Mouse (Mus musculus): ENCODE results near the gene Golga3.

DNA sequence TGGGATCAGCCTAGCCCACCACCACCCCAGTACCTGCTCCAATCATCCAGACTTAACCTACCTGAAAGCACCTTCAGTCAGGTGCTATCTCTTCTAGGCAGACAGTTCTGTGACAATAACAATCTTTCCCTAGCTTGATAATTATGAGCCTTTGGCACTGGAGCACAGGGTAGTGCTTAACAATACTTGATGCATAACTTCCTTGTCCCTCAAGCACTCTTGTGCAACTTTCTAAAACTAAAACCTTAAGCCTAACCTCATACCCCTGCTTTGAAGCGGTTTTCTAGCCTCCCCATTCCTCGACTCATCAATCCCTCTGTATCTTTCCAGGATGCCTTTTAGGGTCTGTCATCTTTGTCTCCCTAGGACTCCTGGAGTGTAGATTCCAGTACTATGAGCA lies 98.3 kb downstream of the Golga3 start:
- TF ChIP-seq CTCF (IDR thresholded peaks at IDR 0.05; ENCODE audit: borderline replicate concordance, extremely low read depth, insufficient read depth, insufficient read length) (no peak), POLR2A (IDR thresholded peaks at IDR 0.05; ENCODE audit: borderline replicate concordance, extremely low read depth, insufficient read depth, insufficient read length, poor library complexity, severe bottlenecking) (no peak)

Measured in brain, embryonic 14.5 days (tissue).